Mouse (Mus musculus) kidney, embryonic 16.5 days (tissue): Measurements from ENCODE around the gene Il1r1. TPM values are rescaled to one million over a fixed set of nuclear protein-coding genes. Genes with fewer than 3 reads are reported as not detected.
"Not testable (repeated sequence)": the region's sequence is repeated elsewhere in the genome, so short reads cannot be mapped to it uniquely, and the experiment has no call there.

ENCODE experiments used
- ATAC-seq: fragments of 200-750 bp; cut with Nextera tagmentation; 2 replicates; pipeline ENCODE4 v1.8.0; 2017; ENCODE audit warnings: moderate TSS enrichment; ENCODE audit not compliant: low FRiP score, low TSS enrichment
- H3K27ac ChIP-seq: fragments of 300-500 bp; sonication (generic); 2 replicates; pipeline ENCODE4 v1.5.1; 2014; ENCODE audit warnings: low read length
- H3K27me3 ChIP-seq: fragments of 300-500 bp; sonication (generic); 2 replicates; pipeline ENCODE4 v1.6.1; 2014; ENCODE audit warnings: low read length, control low read depth, mixed read lengths; ENCODE audit not compliant: insufficient read depth
- H3K36me3 ChIP-seq: fragments of 300-500 bp; sonication (generic); 2 replicates; pipeline ENCODE4 v1.6.1; 2014; ENCODE audit warnings: low read length, control low read depth, mixed read lengths; ENCODE audit not compliant: insufficient read depth
- H3K4me1 ChIP-seq: fragments of 300-500 bp; sonication (generic); 2 replicates; pipeline ENCODE4 v1.6.1; 2014; ENCODE audit warnings: low read length, control low read depth, mixed read lengths; ENCODE audit not compliant: insufficient read depth
- H3K4me2 ChIP-seq: fragments of 300-500 bp; sonication (generic); replicated peaks from 2 replicates; pipeline ENCODE4 v1.6.1; 2014; ENCODE audit warnings: low read depth, low read length
- H3K4me3 ChIP-seq: fragments of 300-500 bp; sonication (generic); 2 replicates; pipeline ENCODE4 v1.5.1; 2014; ENCODE audit warnings: mild to moderate bottlenecking, low read length
- H3K9ac ChIP-seq: fragments of 300-500 bp; sonication (generic); replicated peaks from 2 replicates; pipeline ENCODE4 v1.6.1; 2014; ENCODE audit warnings: low read length
- H3K9me3 ChIP-seq: fragments of 300-500 bp; sonication (generic); 2 replicates; pipeline ENCODE4 v1.6.1; 2016; ENCODE audit warnings: low read length, control low read depth
- WGBS: fragments of 180-500 bp; shearing (Covaris S2); extraction: QIAGEN DNeasy Blood & Tissue Kit; methylation state at CpG from one replicate; pipeline ENCODE4 v1.1.7; 2014; 5-methylcytosine and 5-hydroxymethylcytosine counted together
- polyA plus RNA-seq: library from polyadenylated mRNA; unstranded; fragments of >200 nt; fragmentation: Nextera tagmentation; extraction: Ambion mirVana; gene quantifications from 2 replicates; pipeline ENCODE4 v1.2.1, GENCODE M21; 2015

Il1r1 gene
- polyA plus RNA-seq, 1 experiment from 2014 or later: 5.3 TPM

DNA sequence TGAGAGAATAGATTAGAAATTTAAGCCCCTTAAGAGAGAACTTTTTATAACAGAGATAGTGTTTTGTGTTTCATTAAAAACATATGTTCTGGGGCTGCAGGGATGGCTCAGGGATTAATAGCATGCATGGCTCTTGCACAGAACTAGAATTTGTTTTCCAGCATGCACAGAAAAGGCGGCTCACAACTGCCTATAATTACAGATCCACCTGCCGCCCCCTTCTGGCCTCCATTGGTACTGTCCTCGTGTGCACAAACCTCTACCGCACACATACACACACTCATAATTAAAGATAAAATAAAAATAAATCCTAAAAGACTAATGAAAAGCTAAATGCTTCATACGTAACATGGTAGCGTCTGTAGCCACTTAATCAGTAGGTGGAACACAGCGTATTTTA, 69.0 kb downstream of the Il1r1 start:
- Histone ChIP-seq H3K27ac (no peak overlapping the region), H3K36me3 (no peaks in the 10 kb centered on the region), H3K4me2 (no peak overlapping the region), H3K4me3 (no peak overlapping the region), H3K9me3 (0 out of 2 replicates have a peak, but pooled peaks cover 2% of the 10 kb centered on the region), H3K4me1 (no peaks in the 10 kb centered on the region), H3K9ac (no peak overlapping the region), H3K27me3 (no peaks in the 10 kb centered on the region)
- ATAC-seq: no peak
- 92% methylated on average over 7 of the region's 7 CpGs for WGBS

DNA sequence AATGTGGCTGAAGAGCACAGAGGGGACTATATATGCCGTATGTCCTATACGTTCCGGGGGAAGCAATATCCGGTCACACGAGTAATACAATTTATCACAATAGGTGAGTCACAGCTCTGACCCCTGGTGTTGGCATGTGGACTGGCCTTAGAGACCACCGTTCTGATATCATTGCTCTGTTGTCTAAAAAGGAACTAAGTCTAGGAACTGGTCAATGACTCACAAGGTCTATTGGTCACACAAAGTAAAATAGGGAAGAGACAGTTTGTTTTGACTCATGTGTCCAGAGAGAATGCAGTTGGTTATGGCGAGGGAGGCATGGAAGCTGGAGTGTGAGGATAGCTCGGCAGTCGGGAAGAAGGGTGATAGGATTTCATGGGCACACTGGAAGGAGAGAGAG, 69.9 kb downstream of the Il1r1 start:
- H3K27ac ChIP-seq: no peak overlapping the region
- no peak for ATAC-seq
- H3K36me3 ChIP-seq: no peaks in the 10 kb centered on the region
- no peak overlapping the region for H3K9ac ChIP-seq
- H3K9me3 ChIP-seq: 0 out of 2 replicates have a peak, but pooled peaks cover 2% of the 10 kb centered on the region
- 69% methylated on average over 9 of the region's 9 CpGs for WGBS
- H3K27me3 ChIP-seq: no peaks in the 10 kb centered on the region
- no peak overlapping the region for H3K4me2 ChIP-seq
- no peak overlapping the region for H3K4me3 ChIP-seq
- H3K4me1 ChIP-seq: no peaks in the 10 kb centered on the region

- no peak for ATAC-seq
- H3K27ac ChIP-seq: no peak overlapping the region
- H3K9me3 ChIP-seq: 0 out of 2 replicates have a peak, but pooled peaks cover 2% of the 10 kb centered on the region
- H3K36me3 ChIP-seq: no peaks in the 10 kb centered on the region
- H3K4me3 ChIP-seq: no peak overlapping the region
- H3K4me1 ChIP-seq: no peaks in the 10 kb centered on the region
- no peak overlapping the region for H3K4me2 ChIP-seq
- 89% methylated on average over 2 of the region's 2 CpGs for WGBS
- H3K9ac ChIP-seq: no peak overlapping the region
- no peaks in the 10 kb centered on the region for H3K27me3 ChIP-seq
These were observed 73.2 kb downstream of the Il1r1 start for GRCm38 (mm10) chr1:40298053-40298452.

DNA sequence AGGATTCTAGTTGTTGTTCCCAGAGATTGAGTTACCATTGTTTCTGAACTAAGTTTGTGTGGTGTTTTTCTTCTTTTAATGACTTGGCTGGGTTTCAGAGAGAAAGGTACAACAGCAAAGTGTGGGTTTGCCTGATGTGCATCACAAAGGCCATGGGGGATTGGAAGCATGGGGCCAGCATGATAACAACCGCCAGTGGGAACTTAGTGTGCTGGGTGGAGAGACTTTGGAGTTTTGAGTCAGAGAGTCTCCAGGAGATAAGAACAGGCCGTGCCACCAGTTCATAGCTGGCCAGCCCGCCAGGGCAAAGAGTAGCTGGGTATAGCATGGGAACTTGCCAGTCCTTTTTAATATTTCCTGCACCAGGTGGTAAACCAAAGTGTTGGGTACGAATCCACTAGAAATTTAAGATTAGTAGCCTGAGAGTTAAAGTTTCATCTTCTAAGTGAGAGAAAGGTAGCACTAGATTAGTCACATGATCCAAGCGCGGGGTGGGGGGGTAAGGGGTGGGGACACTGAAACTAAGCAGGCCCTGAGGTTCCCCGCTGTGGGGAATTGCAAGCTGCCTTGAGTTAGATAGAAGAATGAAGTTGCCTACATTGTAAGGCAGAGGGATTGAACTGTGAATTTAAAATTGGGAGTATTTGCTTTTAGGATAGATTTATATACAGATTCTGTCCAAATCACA, 78.4 kb downstream of the Il1r1 start:
- Histone ChIP-seq H3K4me2 (no peak overlapping the region), H3K9me3 (no peaks in the 10 kb centered on the region), H3K4me3 (no peak overlapping the region), H3K27me3 (no peaks in the 10 kb centered on the region), H3K9ac (no peak overlapping the region), H3K27ac (no peak overlapping the region), H3K4me1 (no peaks in the 10 kb centered on the region), H3K36me3 (no peaks in the 10 kb centered on the region)
- 76% methylated on average over 7 of the region's 7 CpGs for WGBS
- no peak for ATAC-seq

DNA sequence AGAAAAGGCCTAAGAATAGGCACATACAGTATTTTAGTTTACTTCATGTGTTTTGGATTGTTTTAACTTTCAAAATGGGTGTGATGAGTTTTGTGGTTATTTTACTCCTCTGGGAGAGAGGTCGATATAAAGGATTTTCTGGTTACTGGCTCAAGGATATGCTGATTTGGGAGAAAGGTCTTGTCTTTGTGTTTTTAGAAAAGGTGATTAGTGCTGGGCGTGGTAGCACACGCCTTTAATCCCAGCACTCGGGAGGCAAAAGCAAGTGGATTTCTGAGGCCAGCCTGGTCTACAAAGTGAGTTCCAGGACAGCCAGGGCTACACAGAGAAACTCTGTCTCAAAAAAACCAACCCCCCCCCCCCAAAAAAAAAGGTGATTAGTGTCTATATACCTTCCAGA, 79.4 kb downstream of the Il1r1 start:
- H3K27ac ChIP-seq, H3K36me3 ChIP-seq, H3K4me2 ChIP-seq, H3K9me3 ChIP-seq, H3K4me3 ChIP-seq, H3K4me1 ChIP-seq, H3K9ac ChIP-seq, ATAC-seq, H3K27me3 ChIP-seq: not testable (repeated sequence)
- 64% methylated on average over 4 of the region's 4 CpGs for WGBS

GRCm38 (mm10) chr1:40306111-40306510, 81.2 kb downstream of the Il1r1 start:
- 90% methylated on average over 2 of the region's 2 CpGs for WGBS

GRCm38 (mm10) chr1:40311123-40311522, 86.2 kb downstream of the Il1r1 start:
- Histone ChIP-seq H3K36me3 (0 out of 2 replicates have a peak, but pooled peaks cover 3% of the 10 kb centered on the region), H3K9ac (no peak overlapping the region), H3K4me1 (no peaks in the 10 kb centered on the region), H3K9me3 (no peaks in the 10 kb centered on the region), H3K27ac (no peak overlapping the region), H3K27me3 (no peaks in the 10 kb centered on the region), H3K4me2 (no peak overlapping the region), H3K4me3 (no peak overlapping the region)
- WGBS: 82% methylated on average over 3 of the region's 3 CpGs
- ATAC-seq: no peak

More at GRCm38 (mm10) chr1:40306111-40306510, 81.2 kb downstream of the Il1r1 start:
- Histone ChIP-seq H3K27ac (no peak overlapping the region), H3K9ac (no peak overlapping the region), H3K4me1 (no peaks in the 10 kb centered on the region), H3K4me3 (no peak overlapping the region), H3K27me3 (no peaks in the 10 kb centered on the region), H3K9me3 (no peaks in the 10 kb centered on the region), H3K4me2 (no peak overlapping the region), H3K36me3 (no peaks in the 10 kb centered on the region)
- no peak for ATAC-seq

DNA sequence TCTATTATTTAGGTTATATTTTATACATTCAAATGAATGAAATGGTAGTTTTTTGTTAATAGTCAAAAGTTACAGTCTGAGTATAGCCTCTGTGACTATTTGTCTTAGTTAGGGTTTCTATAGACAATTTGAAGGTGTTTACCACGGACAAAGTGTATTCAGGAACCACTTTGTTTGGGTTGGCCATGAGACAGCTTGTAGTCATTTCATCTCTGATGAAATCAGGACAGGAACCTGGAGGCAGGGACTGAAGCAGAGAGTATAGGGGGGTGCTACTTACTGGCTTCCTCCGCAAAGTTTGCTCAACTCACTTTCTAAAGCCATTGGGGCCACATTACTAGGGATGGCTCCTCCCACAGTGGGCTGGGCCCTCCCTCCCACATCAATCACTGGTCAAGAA, 86.7 kb downstream of the Il1r1 start:
- 0 out of 2 replicates have a peak, but pooled peaks cover 3% of the 10 kb centered on the region for H3K36me3 ChIP-seq
- H3K4me1 ChIP-seq: no peaks in the 10 kb centered on the region
- H3K27me3 ChIP-seq: no peaks in the 10 kb centered on the region
- H3K4me3 ChIP-seq: no peak overlapping the region
- H3K27ac ChIP-seq: no peak overlapping the region
- 71% methylated on average over 2 of the region's 2 CpGs for WGBS
- no peak overlapping the region for H3K9ac ChIP-seq
- no peak for ATAC-seq
- no peaks in the 10 kb centered on the region for H3K9me3 ChIP-seq
- H3K4me2 ChIP-seq: no peak overlapping the region

DNA sequence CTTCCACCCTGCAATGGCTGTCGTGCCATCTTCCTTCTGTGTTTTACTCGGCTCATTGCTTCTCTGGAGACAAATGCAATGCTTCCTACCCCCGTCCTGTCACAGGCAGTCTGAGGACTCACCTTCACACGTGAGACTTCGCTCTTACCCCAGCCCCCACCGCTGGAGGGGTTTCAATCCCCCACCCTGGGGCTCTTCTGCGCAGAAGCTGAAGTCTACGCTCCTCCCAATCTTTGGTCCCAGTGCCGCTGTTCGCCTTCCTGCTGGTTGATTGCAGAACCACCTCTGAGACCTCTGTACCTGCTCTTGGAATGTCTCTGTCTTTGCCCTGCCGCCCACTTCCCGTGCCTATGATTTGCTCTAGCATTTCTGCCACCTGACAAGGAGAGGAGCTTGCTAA, 89.1 kb downstream of the Il1r1 start:
- Histone ChIP-seq H3K4me1 (no peaks in the 10 kb centered on the region), H3K27me3 (no peaks in the 10 kb centered on the region), H3K36me3 (0 out of 2 replicates have a peak, but pooled peaks cover 3% of the 10 kb centered on the region), H3K9ac (no peak overlapping the region), H3K4me3 (no peak overlapping the region), H3K27ac (no peak overlapping the region), H3K4me2 (no peak overlapping the region), H3K9me3 (no peaks in the 10 kb centered on the region)
- 79% methylated on average over 12 of the region's 12 CpGs for WGBS
- ATAC-seq: no peak

DNA sequence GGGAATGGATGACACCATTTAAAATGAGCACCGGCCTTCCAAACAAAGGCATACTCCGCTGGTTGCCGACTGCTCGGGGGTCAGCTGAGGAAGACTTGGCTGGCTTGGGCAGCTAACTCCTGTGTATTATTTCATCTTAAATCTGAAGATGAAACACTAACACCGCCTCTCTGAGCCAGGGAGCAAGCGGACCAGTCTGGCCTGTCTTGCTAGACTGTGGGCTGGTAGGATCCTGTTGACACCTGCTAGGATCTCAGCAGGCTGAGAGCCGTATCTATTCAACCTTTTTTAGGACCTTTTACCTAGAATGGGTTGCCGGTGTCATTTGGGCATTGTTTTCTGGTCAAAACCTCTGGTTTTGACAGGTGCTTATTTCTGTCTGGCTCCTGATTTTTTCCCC, 92.8 kb downstream of the Il1r1 start:
- Histone ChIP-seq H3K27me3 (no peaks in the 10 kb centered on the region), H3K4me1 (no peaks in the 10 kb centered on the region), H3K9me3 (no peaks in the 10 kb centered on the region), H3K4me2 (no peak overlapping the region), H3K4me3 (no peak overlapping the region), H3K36me3 (0 out of 2 replicates have a peak, but pooled peaks cover 3% of the 10 kb centered on the region), H3K27ac (no peak overlapping the region), H3K9ac (no peak overlapping the region)
- WGBS: 73% methylated on average over 8 of the region's 8 CpGs
- no peak for ATAC-seq
